ENCODE assay signal across 28 mouse cellular contexts in genomic region chr17:73400862-73401261, GRCm38 (mm10). TPM values are rescaled to one million over a fixed set of nuclear protein-coding genes. Genes with fewer than 3 reads are reported as not detected.
DNase-seq lines count a peak whose midpoint lies in the region; ATAC-seq lines count a peak whose summit lies in the region.
"Had no signal": no experiment of that assay in that cellular context is flagged by ENCODE, and none has a peak within 500 bp of the region (broad histone marks: within the 10 kb centered on the region; RNA-seq: fewer than 3 reads in every experiment).

Gene Capn13 (minus strand): TSS chr17:73400866.

- no peaks in the 10 kb centered on the region for H3K36me3 ChIP-seq in kidney, embryonic 15.5 days
- H3K36me3 ChIP-seq: embryonic facial prominence, embryonic 10.5 days; embryonic facial prominence, embryonic 12.5 days; G1E had no signal

- no peak within 1 kb of the TSS for H3K4me2 ChIP-seq in kidney, embryonic 15.5 days
- H3K4me2 ChIP-seq: embryonic facial prominence, embryonic 12.5 days; forebrain, embryonic 13.5 days had no signal

- WGBS in kidney, embryonic 15.5 days, result 54% methylated on average over 2 of the region's 2 CpGs

- peak; percentile 65 for DNase-seq in heart, adult 11 months
- no peak for DNase-seq in heart, adult 18-20 months
- DNase-seq in kidney, adult 18-20 months, result no peak
- no peak for DNase-seq in urinary bladder, adult 2 months (ENCODE audit: low spot score)
- DNase-seq in urinary bladder, postnatal 25 days (ENCODE audit: low spot score), result no peak
- no peak for DNase-seq in left cerebral cortex, adult 9 months (ENCODE audit: low spot score in 2 of 2)
- DNase-seq: adrenal gland, adult 8-10 months; adrenal gland, postnatal 14 days; adrenal gland, postnatal 36 days; B cell, adult 2 months; cerebellum, adult 11-12 months; cerebellum, adult 2 months; cerebellum, adult 9-10 months; cerebellum, postnatal 10 days; cerebellum, postnatal 25 days had no signal

- H3K4me3 ChIP-seq in kidney, embryonic 15.5 days (replicated peaks), result no peak within 1 kb of the TSS
- H3K4me3 ChIP-seq: embryonic facial prominence, embryonic 10.5 days; embryonic facial prominence, embryonic 12.5 days; forebrain, embryonic 13.5 days had no signal

- H3K4me1 ChIP-seq in kidney, embryonic 15.5 days, result peaks cover 12% of the 10 kb centered on the region
- H3K4me1 ChIP-seq: embryonic facial prominence, embryonic 10.5 days; embryonic facial prominence, embryonic 12.5 days; forebrain, embryonic 13.5 days had no signal

- ATAC-seq in kidney, embryonic 15.5 days (replicated peaks; ENCODE audit: low FRiP score), result no peak
- peak; percentile 89 for ATAC-seq in megakaryocyte progenitor cell, adult 5-6 weeks (replicated peaks; ENCODE audit: poor library complexity)
- ATAC-seq: activated CD4-positive, CD25-positive, alpha-beta regulatory T cell, adult 4 months; CD4-positive, CD25-positive, alpha-beta regulatory T cell, adult 4 months; forebrain, embryonic 13.5 days; Patski had no signal

- peak within 1 kb of the TSS; percentile 46; the same call in 1 of the 2 replicates for H3K27ac ChIP-seq in kidney, embryonic 15.5 days
- H3K27ac ChIP-seq: embryonic facial prominence, embryonic 10.5 days; embryonic facial prominence, embryonic 12.5 days; forebrain, embryonic 13.5 days had no signal

- H3K9ac ChIP-seq in kidney, embryonic 15.5 days, result no peak within 1 kb of the TSS
- H3K9ac ChIP-seq: embryonic facial prominence, embryonic 12.5 days; forebrain, embryonic 13.5 days had no signal

- H3K9me3 ChIP-seq in kidney, embryonic 15.5 days (replicated peaks), result no peaks in the 10 kb centered on the region
- H3K9me3 ChIP-seq: embryonic facial prominence, embryonic 10.5 days; embryonic facial prominence, embryonic 12.5 days; forebrain, embryonic 13.5 days had no signal

- H3K27me3 ChIP-seq in kidney, embryonic 15.5 days, result no peaks in the 10 kb centered on the region
- H3K27me3 ChIP-seq: CH12.LX; embryonic facial prominence, embryonic 12.5 days; forebrain, embryonic 13.5 days; Patski had no signal

RNA-seq across cellular contexts. Expression of gene Capn13, which starts in this region (rescaled TPM):
- not detected for total RNA-seq in heart, adult 18-20 months (2021)
- polyA plus RNA-seq in kidney, embryonic 15.5 days (2015; fragmentation: Nextera tagmentation; extraction: Ambion mirVana), result 0.39 TPM in 1 of 2 replicates, not detected in the other
- 16.8 and 21.6 TPM in 2 replicates for polyA plus RNA-seq in urinary bladder, adult 2 months (2012; rRNA removed)
- total RNA-seq in megakaryocyte progenitor cell, adult 5-6 weeks (2015), result 0.07 and 0.12 TPM in 2 replicates
- total RNA-seq in megakaryocyte progenitor cell, adult 5-6 weeks (2017), result 0.08 and 0.51 TPM in 2 replicates
- total RNA-seq: adrenal gland, adult 18-20 months; adrenal gland, adult 8-10 months; adrenal gland, postnatal 14 days; adrenal gland, postnatal 36 days; CH12.LX; G1E had no signal
- polyA plus RNA-seq: activated CD4-positive, CD25-positive, alpha-beta regulatory T cell, adult 4 months; cortical plate, adult 2 months; embryonic facial prominence, embryonic 10.5 days; embryonic facial prominence, embryonic 12.5 days; forebrain, embryonic 11.5 days; forebrain, embryonic 13.5 days; G1E; Patski had no signal

Comparison
In these comparisons a context has a peak if more than half of its experiments do, and no peak if none do; other contexts are left out.
1. RNA of gene Capn13 (polyA plus RNA-seq): 16.8 to 21.6 TPM in urinary bladder, adult 2 months; 0.39 TPM in kidney, embryonic 15.5 days; every median in the first group is over 10 times any median in the second.
2. Peak in ATAC-seq in megakaryocyte progenitor cell, adult 5-6 weeks; RNA of the gene not detected or under 1 TPM.